Mouse (Mus musculus) G1E (cell line): ENCODE measurements around the gene Cd247.

ENCODE experiments used
- CTCF ChIP-seq: IDR thresholded peaks from 2 replicates; pipeline ENCODE4 v1.5.1; 2012; ENCODE audit warnings: low read depth, low read length, inconsistent platforms, mixed read lengths
- GATA1 ChIP-seq: IDR thresholded peaks from 2 replicates; pipeline ENCODE4 v1.6.1; 2012; ENCODE audit warnings: borderline replicate concordance, low read length, inconsistent platforms, mixed read lengths
- GATA2 ChIP-seq: IDR thresholded peaks from 2 replicates; pipeline ENCODE4 v1.6.1; 2012; ENCODE audit warnings: low read depth, low read length, inconsistent platforms, borderline replicate concordance
- POLR2AphosphoS5 ChIP-seq: IDR thresholded peaks from 2 replicates; pipeline ENCODE4 v1.6.1; 2012; ENCODE audit warnings: low read depth, low read length, inconsistent platforms; ENCODE audit not compliant: insufficient replicate concordance
- TAL1 ChIP-seq: conservative IDR thresholded peaks from 2 replicates; pipeline ENCODE4 v1.6.1; 2012; ENCODE audit warnings: low read depth, low read length, inconsistent platforms, mixed read lengths

DNA sequence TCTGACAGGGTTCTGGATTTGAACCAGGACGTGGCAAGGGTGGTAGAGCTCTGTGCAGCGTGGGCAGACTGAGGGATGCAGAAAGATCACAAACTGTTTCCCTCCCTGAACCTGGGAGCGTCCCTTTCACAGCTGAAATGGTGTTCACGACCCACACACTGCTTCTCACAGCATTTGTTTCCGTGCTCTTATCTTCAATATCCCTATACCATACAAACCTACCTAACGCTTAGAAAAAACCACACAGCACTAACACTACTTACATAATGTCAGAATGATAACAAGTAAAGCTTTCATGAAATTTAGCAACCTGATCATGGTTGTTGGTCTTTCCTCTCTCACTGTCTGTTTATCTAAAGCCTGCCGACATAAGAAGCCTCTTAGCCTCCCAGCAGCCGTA, 80.2 kb downstream of the Cd247 start:
- TF ChIP-seq CTCF, result no peak
- no peak for TF ChIP-seq GATA1
- no peak for TF ChIP-seq TAL1
- no peak for TF ChIP-seq GATA2
- no peak for TF ChIP-seq POLR2AphosphoS5
